Mouse (Mus musculus): ENCODE measurements around the gene Nudcd3.

Nudcd3 gene

GRCm38 (mm10) chr11:6200087-6200569, at the start of gene Nudcd3:
TSS of gene Nudcd3 (minus strand) at chr11:6200415.
- DNase-seq = peak; percentile 93

- DNase-seq = no peak
Observed at GRCm38 (mm10) chr11:6244707-6245106, 44.5 kb upstream of the Nudcd3 start.

DNA sequence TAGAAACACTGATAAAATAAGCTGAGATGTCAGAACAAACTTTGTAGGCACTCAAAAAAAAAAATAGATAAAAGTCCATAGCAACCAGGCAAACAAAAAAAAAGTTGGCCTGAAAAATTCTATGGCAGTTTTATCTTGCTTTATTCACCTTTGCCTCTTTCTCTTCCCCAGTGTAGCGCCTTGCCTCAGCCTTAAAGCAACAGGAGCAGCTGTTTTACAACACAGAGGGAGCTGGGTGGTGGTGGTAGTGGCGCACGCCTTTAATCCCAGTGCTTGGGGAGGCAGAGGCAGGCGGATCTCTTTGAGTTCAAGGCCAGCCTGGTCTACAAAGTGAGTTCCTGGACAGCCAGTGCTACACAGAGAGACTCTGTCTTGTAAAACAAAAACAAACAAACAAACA, 32.8 kb upstream of the Nudcd3 start:
- no peak for DNase-seq

DNA sequence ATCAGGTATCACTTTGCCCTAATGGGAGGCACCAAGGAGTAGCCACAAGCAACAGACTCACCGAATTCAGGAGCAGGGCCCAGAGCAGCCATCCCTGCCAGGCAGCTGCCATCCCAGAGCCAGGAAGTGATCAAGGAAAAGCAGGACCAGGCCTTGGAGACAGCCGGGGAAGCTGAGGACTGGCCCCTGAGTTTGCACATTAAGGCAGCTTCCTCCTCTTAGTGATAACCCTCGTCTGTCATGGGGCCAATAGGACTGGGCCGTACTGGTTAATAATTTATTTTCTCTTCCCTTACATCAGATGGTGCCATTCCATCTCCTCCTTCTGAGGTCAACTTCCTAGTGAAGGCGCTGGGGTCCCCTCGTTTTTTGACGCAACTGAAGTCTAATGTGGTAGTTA, 29.8 kb upstream of the Nudcd3 start, which contains the start of gene Npc1l1:
Gene Npc1l1 (minus strand): TSS at position 132 of the 400 bp plus-strand sequence.
- no peak for DNase-seq

GRCm38 (mm10) chr11:6224541-6225229, 24.5 kb upstream of the Nudcd3 start:
- peak; percentile 29 for DNase-seq

DNA sequence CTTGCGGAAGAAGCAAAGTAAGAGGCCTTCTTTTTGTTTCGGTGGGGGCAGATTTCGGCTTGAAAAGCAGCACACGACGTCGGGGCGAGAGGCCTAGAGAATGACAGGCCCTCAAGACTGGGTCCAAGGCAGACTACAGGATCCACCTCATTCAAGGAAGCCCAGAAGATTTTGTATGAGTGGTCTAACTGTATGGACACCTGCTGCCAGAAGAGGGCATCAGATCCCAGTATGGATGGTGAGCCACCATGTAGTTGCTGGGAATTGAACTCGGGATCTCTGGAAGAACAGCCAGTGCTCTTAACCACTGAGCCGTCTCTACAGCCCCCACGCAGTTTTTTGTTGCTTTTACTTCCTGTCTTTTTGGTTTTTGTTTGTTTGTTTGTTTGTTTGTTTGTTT, 22.0 kb upstream of the Nudcd3 start:
- no peak for DNase-seq

DNA sequence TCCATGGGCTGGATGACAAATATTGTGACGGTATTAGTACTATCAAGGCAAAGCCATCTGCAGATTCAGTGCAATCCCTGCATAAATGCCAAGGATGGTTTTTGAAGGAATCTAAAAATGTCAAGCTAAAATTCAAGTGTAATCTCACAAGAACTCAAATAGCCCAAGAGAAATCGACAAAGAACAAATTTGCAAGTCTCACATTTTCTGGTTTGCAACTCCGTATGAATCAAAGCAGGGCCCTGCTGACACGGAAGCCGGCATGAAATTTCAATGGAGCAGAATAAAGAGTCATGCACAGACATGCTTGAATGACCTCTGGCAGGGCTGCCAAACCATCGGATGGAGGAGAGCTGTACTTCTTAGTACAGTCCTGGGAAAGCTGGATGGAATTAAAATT, 19.8 kb upstream of the Nudcd3 start:
- no peak for DNase-seq

DNA sequence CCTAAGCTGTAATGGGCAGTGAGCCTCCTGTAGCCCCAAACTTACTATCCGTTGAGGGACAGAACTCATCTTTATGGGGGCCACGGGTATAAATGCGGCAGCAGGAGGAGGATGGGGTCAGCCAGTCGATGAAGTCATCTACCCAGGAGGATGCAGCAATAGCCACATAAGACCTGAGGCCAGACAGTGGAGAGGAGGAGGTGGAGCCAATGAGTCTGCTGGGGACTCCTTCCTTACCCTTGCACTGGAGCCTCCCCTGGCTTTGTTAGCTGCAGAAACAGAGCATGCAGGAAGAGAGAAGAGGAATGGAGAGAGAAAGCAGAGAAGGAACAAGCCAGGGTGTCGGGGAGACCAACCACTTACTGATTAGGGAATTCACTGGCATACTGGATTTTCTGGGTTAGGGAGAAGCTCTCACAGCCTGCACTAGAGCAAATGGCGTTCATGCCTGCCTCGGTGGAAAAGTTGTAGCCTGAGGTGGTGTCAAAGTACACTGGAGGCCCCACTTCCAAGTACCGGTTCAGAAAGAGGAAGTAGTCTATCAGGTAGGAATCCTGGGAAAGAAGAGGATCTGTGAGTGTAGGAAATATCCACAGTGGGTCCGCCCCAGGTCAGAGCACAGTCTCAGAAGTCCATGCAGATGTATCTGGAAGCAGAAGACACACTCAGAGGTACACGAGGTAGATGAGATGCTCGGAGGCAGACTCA, 18.1 kb upstream of the Nudcd3 start:
- no peak for DNase-seq

- DNase-seq = no peak
Observed at GRCm38 (mm10) chr11:6216834-6217233, 16.6 kb upstream of the Nudcd3 start.

DNA sequence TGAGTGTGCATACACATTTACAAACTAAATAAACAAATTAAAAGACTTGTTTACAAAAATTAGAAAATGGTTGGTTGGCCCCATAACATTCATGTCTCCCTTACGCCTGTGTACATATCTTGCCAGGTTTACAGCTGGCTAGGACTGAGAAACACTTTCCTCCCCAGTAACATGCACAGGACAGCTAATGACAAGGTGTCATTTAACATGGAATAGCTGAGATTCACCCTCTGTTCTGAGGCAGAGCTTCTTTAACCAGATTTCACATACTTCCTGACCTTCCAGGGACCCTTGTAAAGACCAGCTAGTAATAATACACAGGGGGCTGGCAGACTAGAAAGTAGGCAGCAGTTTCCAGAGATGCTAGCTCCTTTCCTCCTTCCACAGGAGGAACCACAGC, 7.9 kb upstream of the Nudcd3 start:
- DNase-seq = no peak

GRCm38 (mm10) chr11:6207090-6207489, 6.9 kb upstream of the Nudcd3 start:
- no peak for DNase-seq

GRCm38 (mm10) chr11:6200570-6200969, 355 bp upstream of the Nudcd3 start:
- no peak for DNase-seq

DNA sequence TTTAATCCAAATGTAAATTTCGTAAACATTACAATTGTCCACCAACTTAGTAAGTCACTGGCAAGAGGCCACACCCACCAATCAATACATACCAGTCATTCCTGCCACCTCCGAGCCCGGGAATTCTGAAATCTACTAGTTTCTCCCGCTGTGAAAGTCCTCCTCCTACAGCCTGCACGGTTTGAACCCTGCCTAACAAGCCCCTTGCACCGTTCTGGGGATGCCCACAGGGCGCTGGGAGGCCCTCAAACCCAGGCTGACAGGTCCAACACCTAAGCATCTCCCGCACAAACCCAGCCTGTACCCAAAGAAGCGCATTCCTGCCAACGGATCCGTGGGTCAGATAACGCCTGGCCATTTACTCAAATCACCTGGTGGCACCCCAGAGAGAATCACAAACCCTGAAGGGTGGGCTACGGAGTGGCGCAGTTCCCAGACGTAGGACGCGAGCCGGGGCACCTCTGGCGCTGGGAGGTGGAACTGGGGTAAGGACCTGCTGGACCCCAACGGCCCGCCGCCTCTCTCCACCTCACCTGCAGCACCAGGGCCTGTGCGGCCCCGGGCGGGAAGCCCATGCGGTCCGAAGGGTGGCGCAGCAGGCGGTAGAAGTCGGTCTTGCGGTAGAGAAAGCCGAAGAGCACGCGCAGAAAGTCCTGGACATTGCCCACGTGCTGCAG, 667 bp downstream of the Nudcd3 start, which contains the start of gene A730071L15Rik:
Gene A730071L15Rik (plus strand): TSS at position 620 of the 677 bp plus-strand sequence.
- DNase-seq = no peak

DNA sequence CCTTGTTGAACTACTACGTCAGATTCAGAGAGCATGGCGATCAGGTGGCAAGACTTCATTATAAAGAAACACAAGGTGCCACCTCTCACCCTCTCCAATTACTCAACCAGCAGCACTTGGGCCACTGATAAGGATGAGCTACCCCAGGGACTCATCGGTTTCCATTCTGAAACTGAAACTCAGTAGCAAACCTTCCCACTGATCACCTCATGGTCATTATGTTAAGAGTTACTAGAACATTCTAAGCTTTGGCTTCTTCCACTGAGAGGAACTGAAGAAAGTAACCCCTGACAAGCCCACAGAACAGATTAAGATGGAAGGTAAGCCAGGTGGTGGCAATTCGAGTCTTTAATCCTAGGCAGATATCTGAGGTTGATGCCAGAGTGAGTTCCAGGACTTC, 1.8 kb downstream of the Nudcd3 start:
- no peak for DNase-seq

DNA sequence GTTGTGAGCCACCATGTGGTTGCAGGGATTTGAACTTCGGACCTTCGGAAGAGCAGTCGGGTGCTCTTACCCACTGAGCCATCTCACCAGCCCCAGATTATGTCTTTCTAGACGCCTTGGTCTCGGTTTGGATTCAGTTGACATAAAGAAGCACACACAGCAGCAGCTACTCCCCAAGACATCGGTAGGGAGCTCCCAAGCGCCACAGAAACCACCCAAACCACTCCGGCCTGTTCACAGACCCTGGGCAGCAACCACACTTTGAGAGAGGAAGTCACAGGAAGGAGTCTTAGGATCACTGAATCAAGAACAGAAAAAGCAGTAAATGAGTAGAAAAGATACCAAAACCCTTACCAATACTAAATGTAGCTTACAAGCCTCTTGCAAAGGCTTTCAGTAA, 3.4 kb downstream of the Nudcd3 start:
- no peak for DNase-seq

DNA sequence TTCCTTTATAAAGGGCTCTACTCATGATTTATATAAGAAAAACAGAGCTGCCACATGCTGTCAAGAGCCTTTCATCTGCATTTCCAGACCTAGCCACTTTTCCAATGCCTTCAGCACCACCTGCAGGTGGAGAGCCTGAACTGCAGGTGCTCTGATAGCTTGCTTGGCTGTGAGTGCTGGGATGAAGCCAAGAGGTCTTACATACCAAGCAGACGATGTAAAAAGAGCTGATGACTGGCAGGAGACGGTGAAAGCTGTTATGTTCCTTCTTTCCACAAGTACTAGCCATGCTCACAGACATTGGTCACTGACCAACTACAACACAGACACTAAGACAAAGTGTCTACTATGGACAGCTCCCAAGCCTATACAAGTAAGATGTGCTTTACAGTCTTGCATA, 12.3 kb downstream of the Nudcd3 start:
- peak; percentile 92 for DNase-seq

GRCm38 (mm10) chr11:6187399-6187798, 12.8 kb downstream of the Nudcd3 start:
- no peak for DNase-seq

- DNase-seq = no peak
Observed at GRCm38 (mm10) chr11:6184202-6184935, 15.8 kb downstream of the Nudcd3 start.

- no peak for DNase-seq
Observed at GRCm38 (mm10) chr11:6183246-6183645, 17.0 kb downstream of the Nudcd3 start.

GRCm38 (mm10) chr11:6180811-6181399, 19.3 kb downstream of the Nudcd3 start:
- no peak for DNase-seq

GRCm38 (mm10) chr11:6179194-6179593, 21.0 kb downstream of the Nudcd3 start:
- peak; percentile 42 for DNase-seq

DNA sequence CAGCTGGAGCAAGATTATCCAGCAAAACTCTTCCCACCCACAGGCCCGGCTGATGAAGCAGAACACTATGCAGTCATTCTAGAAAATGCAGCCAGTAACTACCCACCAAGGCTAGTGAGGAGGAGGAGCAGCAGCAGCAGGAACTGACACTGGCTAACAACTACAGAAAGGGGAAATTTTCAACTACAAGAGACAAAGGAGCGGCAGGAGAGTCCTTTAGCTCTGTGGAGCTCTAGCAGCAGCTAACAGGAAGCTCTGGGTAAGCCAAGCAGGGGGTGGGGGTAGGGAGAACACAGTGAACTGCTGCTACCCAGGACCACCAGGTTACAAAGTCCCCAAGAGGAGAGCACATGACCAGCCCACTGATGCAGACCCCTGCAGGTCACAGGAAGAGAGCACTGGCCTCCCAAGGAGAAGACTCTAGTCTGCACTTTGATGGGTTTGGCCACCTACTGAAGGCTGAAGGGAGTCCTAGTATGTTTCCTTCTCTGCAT, 21.5 kb downstream of the Nudcd3 start:
- DNase-seq = peak; percentile 56

Data from layer of hippocampus, adult 9-11 months (tissue).